Mouse (Mus musculus) embryonic stem cell, embryonic (primary cell): ENCODE measurements around the gene Cnot1.

Source experiments
- CTCF ChIA-PET, 4 experiments: fragments of 300-600 bp in 2 of 4; fragments of 350-600 bp in 2 of 4; sonication (Branson Sonifier 250); formaldehyde crosslinking; loops; one replicate each; lab custom pipeline; 2022; ENCODE audit warnings: inconsistent platforms in 2 of 4; lab: Charles Lee
- POLR2A ChIA-PET, 4 experiments: fragments of 300-600 bp in 2 of 4; fragments of 350-600 bp in 2 of 4; sonication (Branson Sonifier 250); formaldehyde crosslinking; loops; one replicate each; lab custom pipeline; 2022; ENCODE audit warnings: antibody characterized with exemption in 4 of 4, inconsistent platforms in 1 of 4; lab: Charles Lee

Gene Cnot1

GRCm38 (mm10) chr8:95807331-95807843, at the start of gene Cnot1:
Cnot1 (minus strand) TSS chr8:95807464.
- CTCF ChIA-PET: interaction anchor here in 1 of 4 experiments (0.7 kb wide), 1 partner anchor 346 kb away, joined by 7 read pairs; no protein-coding TSS in a partner anchor
- POLR2A ChIA-PET: interaction anchor here (0.5 to 14.1 kb wide), 27 partner anchors 9 to 693 kb away, joined by 3 to 442 read pairs (median 4); partner anchors contain the start of genes Slc38a7 (in 2 of the 4), Sap18b (in 1 of the 4) and Setd6 (in 1 of the 4)

- ChIA-PET CTCF (interaction anchor here in 2 of 4 experiments (1.0 to 2.0 kb wide), 4 partner anchors 34 to 255 kb away, joined by 3 to 8 read pairs (median 4); partner anchors contain the start of gene Got2 (in 1 of the 2)), POLR2A (interaction anchor here (0.6 to 4.2 kb wide), 40 partner anchors 9 to 1216 kb away, joined by 3 to 55 read pairs (median 6); partner anchors contain the start of genes Setd6 (in 2 of the 4), Cnot1 (in 1 of the 4), Sap18b (in 1 of the 4) and Usb1 (in 1 of the 4))
Observed at GRCm38 (mm10) chr8:95854174-95854573, 46.9 kb upstream of the Cnot1 start.

- ChIA-PET POLR2A (interaction anchor here (0.6 to 4.2 kb wide), 97 partner anchors 8 to 521 kb away, joined by 3 to 55 read pairs (median 4); partner anchors contain the start of genes Cnot1 (in 2 of the 4), Got2 (in 2 of the 4), Setd6 (in 2 of the 4) and Cfap20 (in 1 of the 4)), CTCF (interaction anchor here (0.6 to 2.0 kb wide), 10 partner anchors 8 to 254 kb away, joined by 3 to 8 read pairs (median 4); partner anchors contain the start of gene Got2 (in 2 of the 4))
Observed at GRCm38 (mm10) chr8:95853102-95853843, 46.0 kb upstream of the Cnot1 start, which contains the start of gene Slc38a7. Slc38a7 (minus strand) TSS chr8:95853539.

GRCm38 (mm10) chr8:95852290-95852689, 45.0 kb upstream of the Cnot1 start:
- POLR2A ChIA-PET: interaction anchor here (0.6 to 4.2 kb wide), 63 partner anchors 7 to 418 kb away, joined by 3 to 55 read pairs (median 4); partner anchors contain the start of genes Got2 (in 2 of the 4), Cfap20 (in 1 of the 4), Cnot1 (in 1 of the 4) and Ndrg4 (in 1 of the 4)
- CTCF ChIA-PET: interaction anchor here in 2 of 4 experiments (1.1 to 2.0 kb wide), 4 partner anchors 16 to 63 kb away, joined by 3 to 8 read pairs (median 4); partner anchors contain the start of gene Got2 (in 2 of the 2)

DNA sequence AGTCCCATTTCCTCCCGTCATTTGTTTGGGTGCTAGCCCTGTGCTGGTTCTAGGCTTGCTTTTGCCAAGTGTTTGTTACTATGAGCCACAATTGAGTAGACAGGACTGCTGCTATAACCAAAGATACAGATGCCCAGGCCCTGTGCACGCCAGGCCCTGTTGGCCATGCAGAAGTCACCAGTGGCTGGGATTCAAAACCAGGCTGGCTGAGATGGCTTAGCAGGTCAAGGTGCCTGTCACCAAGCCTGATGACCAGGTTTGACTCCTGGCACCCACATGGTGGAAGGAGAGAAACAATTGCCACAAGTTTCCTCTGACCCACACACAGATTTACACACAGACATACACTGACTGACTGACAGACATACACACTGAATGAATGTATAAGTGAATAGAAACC, 43.1 kb upstream of the Cnot1 start:
- ChIA-PET CTCF (no interaction called here), POLR2A (interaction anchor here in 3 of 4 experiments (0.6 to 4.2 kb wide), 6 partner anchors 9 to 1162 kb away, joined by 4 to 55 read pairs (median 8); no protein-coding TSS in a partner anchor)

DNA sequence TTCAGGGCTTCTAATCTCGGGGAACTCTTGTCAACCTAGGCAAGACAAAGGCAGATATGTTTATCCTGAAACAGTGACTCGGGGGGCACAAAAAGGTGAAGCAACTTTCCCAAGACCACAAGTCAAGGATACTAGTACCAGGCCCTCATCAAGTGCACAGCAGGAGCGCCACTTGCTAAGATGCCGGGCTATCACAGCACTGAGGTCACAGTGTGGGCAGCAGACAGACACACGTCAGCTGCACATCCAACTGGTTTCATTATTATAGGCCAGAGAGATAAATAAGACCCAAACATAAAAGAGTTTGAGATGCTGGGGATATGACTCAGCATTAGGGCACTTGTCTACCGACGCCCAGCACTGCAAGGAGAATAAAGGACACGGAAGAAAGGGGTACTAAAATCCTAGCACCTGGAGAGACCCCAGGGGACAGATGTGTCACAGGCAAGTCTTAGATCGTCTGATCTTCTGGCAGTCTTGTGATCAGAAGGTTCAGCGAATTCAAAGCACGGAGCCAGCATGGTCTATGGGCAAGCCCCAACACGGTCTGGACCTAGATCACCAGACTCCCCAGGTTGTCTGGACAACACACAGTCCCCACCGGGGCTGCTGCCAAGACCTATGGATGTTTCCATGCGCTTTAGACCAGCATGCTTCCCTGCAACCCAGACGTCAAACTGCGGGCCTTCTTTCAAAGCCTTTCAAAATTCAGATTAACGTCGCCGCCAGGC, 41.6 kb upstream of the Cnot1 start:
- CTCF ChIA-PET: interaction anchor here in 2 of 4 experiments (0.7 to 0.8 kb wide), 4 partner anchors 31 to 1855 kb away, joined by 3 to 10 read pairs (median 4); no protein-coding TSS in a partner anchor
- POLR2A ChIA-PET: interaction anchor here in 2 of 4 experiments (0.5 to 2.5 kb wide), 4 partner anchors 12 to 30 kb away, joined by 3 to 8 read pairs (median 4); no protein-coding TSS in a partner anchor

DNA sequence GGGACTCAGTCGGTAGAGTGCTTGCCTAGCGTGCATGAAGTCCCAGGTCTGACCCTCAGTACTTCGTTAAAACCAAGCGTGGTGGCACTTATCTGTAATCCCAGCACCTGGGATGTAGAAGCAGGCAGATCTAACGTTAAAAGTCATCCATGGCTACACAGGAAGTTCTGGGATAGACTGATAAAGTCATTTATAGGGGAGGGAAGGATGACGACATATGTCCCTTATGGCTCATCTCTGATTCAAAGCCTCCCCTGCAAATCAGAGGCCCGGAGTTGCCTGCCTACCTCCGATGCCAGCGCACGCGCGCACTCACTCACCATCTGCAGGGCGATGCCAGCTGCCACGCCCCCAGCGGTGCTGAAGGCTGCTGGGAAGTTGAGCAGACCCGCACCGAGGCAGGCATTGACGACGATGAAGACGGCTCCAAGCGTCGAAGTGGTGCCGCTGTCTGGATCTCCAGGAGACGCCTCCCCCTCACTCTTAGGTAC, 40.8 kb upstream of the Cnot1 start:
- ChIA-PET CTCF (no interaction called here), POLR2A (interaction anchor here in 1 of 4 experiments (1.0 to 2.5 kb wide), 4 partner anchors 11 to 31 kb away, joined by 3 to 8 read pairs (median 4); no protein-coding TSS in a partner anchor)

DNA sequence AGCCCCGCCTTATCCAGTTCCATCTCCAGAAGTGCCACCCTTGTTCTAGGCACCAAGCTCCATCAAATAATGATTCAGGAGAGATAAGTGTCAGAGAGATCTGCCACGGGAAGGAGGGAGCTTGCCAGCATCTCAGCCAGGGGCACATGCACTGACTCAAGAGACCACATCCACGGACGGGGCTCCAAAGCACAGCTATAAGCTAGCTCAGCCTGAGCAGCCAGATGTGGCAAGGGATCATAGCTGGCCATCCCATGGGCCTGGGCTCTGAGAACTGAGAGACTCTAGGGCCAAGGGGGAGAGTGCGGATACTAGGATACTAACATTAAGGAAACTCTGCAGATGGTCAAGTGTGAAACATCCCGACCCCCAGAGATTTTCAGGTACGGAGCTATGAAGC, 37.8 kb upstream of the Cnot1 start:
- ChIA-PET CTCF (interaction anchor here (0.5 to 1.7 kb wide), 7 partner anchors 9 to 284 kb away, joined by 3 to 5 read pairs (median 4); partner anchors contain the start of gene Slc38a7 (in 1 of the 4)), POLR2A (interaction anchor here (0.6 to 3.0 kb wide), 15 partner anchors 8 to 243 kb away, joined by 3 to 20 read pairs (median 5); partner anchors contain the start of genes Got2 (in 2 of the 4), Slc38a7 (in 2 of the 4) and Cnot1 (in 1 of the 4))

- POLR2A ChIA-PET: interaction anchor here in 3 of 4 experiments (0.7 to 3.0 kb wide), 10 partner anchors 9 to 242 kb away, joined by 3 to 20 read pairs (median 6); partner anchors contain the start of genes Cnot1 (in 1 of the 3) and Slc38a7 (in 1 of the 3)
- CTCF ChIA-PET: interaction anchor here in 1 of 4 experiments (1.6 kb wide), 1 partner anchor 10 kb away, joined by 5 read pairs; no protein-coding TSS in a partner anchor
Observed at GRCm38 (mm10) chr8:95843968-95844367, 36.7 kb upstream of the Cnot1 start.

- CTCF ChIA-PET: interaction anchor here in 2 of 4 experiments (0.7 to 1.0 kb wide), 2 partner anchors 56 to 242 kb away, joined by 3 to 8 read pairs; no protein-coding TSS in a partner anchor
- POLR2A ChIA-PET: interaction anchor here in 3 of 4 experiments (0.5 to 2.8 kb wide), 9 partner anchors 11 to 54 kb away, joined by 3 to 22 read pairs (median 3); partner anchors contain the start of gene Slc38a7 (in 2 of the 3)
Observed at GRCm38 (mm10) chr8:95841436-95841835, 34.2 kb upstream of the Cnot1 start.

DNA sequence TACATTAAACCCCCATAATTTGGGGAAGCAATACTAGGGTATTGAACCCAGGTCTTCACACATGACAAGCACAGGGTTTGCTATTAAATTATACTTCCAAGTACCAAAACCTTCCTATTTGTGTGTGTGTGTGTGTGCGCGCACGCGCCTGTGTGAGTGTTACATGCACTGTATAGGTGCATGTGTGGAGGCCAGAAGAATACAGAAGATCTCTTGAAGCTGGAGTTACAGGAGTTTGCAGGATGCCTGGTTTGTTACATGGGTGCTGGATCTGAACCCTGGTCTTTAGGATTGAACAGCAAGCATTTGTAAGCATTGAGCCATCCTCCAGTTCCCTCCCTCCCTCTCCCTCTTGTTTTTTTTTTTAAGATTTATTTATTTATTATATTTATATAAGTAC, 32.0 kb upstream of the Cnot1 start:
- CTCF ChIA-PET: no interaction called here
- POLR2A ChIA-PET: interaction anchor here in 1 of 4 experiments (1.1 to 24.3 kb wide), 2 partner anchors 24 to 31 kb away, joined by 3 to 442 read pairs; partner anchors contain the start of gene Cnot1

GRCm38 (mm10) chr8:95837266-95837665, 30.0 kb upstream of the Cnot1 start:
- CTCF ChIA-PET: interaction anchor here in 2 of 4 experiments (0.7 to 1.9 kb wide), 4 partner anchors 13 to 723 kb away, joined by 3 to 6 read pairs (median 3); no protein-coding TSS in a partner anchor
- POLR2A ChIA-PET: interaction anchor here in 3 of 4 experiments (0.7 to 24.3 kb wide), 19 partner anchors 8 to 505 kb away, joined by 3 to 442 read pairs (median 4); partner anchors contain the start of genes Slc38a7 (in 3 of the 3), Cnot1 (in 1 of the 3), Setd6 (in 1 of the 3) and Usb1 (in 1 of the 3)

GRCm38 (mm10) chr8:95835891-95836290, 28.6 kb upstream of the Cnot1 start:
- ChIA-PET CTCF (interaction anchor here in 2 of 4 experiments (0.6 to 1.9 kb wide), 7 partner anchors 9 to 886 kb away, joined by 3 to 9 read pairs (median 5); no protein-coding TSS in a partner anchor), POLR2A (interaction anchor here in 3 of 4 experiments (0.6 to 24.3 kb wide), 21 partner anchors 8 to 128 kb away, joined by 3 to 442 read pairs (median 4); partner anchors contain the start of genes Slc38a7 (in 3 of the 3), Cnot1 (in 1 of the 3) and Setd6 (in 1 of the 3))

GRCm38 (mm10) chr8:95833435-95833984, 26.2 kb upstream of the Cnot1 start:
- POLR2A ChIA-PET: interaction anchor here (0.6 to 24.3 kb wide), 64 partner anchors 9 to 234 kb away, joined by 3 to 442 read pairs (median 4); partner anchors contain the start of genes Setd6 (in 3 of the 4), Slc38a7 (in 3 of the 4), Sap18b (in 2 of the 4) and Cnot1 (in 1 of the 4)

More at GRCm38 (mm10) chr8:95833435-95833984, 26.2 kb upstream of the Cnot1 start:
- CTCF ChIA-PET: interaction anchor here (0.5 to 1.4 kb wide), 23 partner anchors 11 to 1136 kb away, joined by 3 to 7 read pairs (median 3); no protein-coding TSS in a partner anchor
